Mouse (Mus musculus): Measurements from ENCODE around the gene Creb5.

Gene Creb5

GRCm38 (mm10) chr6:53429891-53430290 is 142.8 kb downstream of the Creb5 start:
- peak; percentile 18 for DNase-seq (ENCODE audit: inconsistent ontology term)

- DNase-seq (ENCODE audit: inconsistent ontology term), result no peak
Measured at GRCm38 (mm10) chr6:53445862-53446460, 158.9 kb downstream of the Creb5 start.

- DNase-seq (ENCODE audit: inconsistent ontology term), result no peak
Measured at GRCm38 (mm10) chr6:53447479-53447878, 160.4 kb downstream of the Creb5 start.

GRCm38 (mm10) chr6:53448317-53448870 is 161.3 kb downstream of the Creb5 start:
- DNase-seq (ENCODE audit: inconsistent ontology term), result no peak

- no peak for DNase-seq (ENCODE audit: inconsistent ontology term)
Measured at GRCm38 (mm10) chr6:53449437-53450173, 162.5 kb downstream of the Creb5 start.

- DNase-seq (ENCODE audit: inconsistent ontology term), result no peak
Measured at GRCm38 (mm10) chr6:53450494-53450893, 163.4 kb downstream of the Creb5 start.

- DNase-seq (ENCODE audit: inconsistent ontology term), result no peak
Measured at GRCm38 (mm10) chr6:53452240-53452639, 165.2 kb downstream of the Creb5 start.

GRCm38 (mm10) chr6:53455442-53455841 is 168.4 kb downstream of the Creb5 start:
- DNase-seq (ENCODE audit: inconsistent ontology term), result peak; percentile 39

GRCm38 (mm10) chr6:53456111-53456510 is 169.0 kb downstream of the Creb5 start:
- no peak for DNase-seq (ENCODE audit: inconsistent ontology term)

GRCm38 (mm10) chr6:53459995-53460747 is 173.1 kb downstream of the Creb5 start:
- DNase-seq (ENCODE audit: inconsistent ontology term), result no peak

- DNase-seq (ENCODE audit: inconsistent ontology term), result no peak
Measured at GRCm38 (mm10) chr6:53461056-53461455, 174.0 kb downstream of the Creb5 start.

- peak; percentile 79 for DNase-seq (ENCODE audit: inconsistent ontology term)
Measured at GRCm38 (mm10) chr6:53461775-53462770, 175.0 kb downstream of the Creb5 start.

- peak; percentile 36 for DNase-seq (ENCODE audit: inconsistent ontology term)
Measured at GRCm38 (mm10) chr6:53462802-53463201, 175.7 kb downstream of the Creb5 start.

GRCm38 (mm10) chr6:53463261-53463813 is 176.3 kb downstream of the Creb5 start:
- DNase-seq (ENCODE audit: inconsistent ontology term), result no peak

- no peak for DNase-seq (ENCODE audit: inconsistent ontology term)
Measured at GRCm38 (mm10) chr6:53469204-53469603, 182.1 kb downstream of the Creb5 start.

GRCm38 (mm10) chr6:53469703-53470102 is 182.6 kb downstream of the Creb5 start:
- no peak for DNase-seq (ENCODE audit: inconsistent ontology term)

- DNase-seq (ENCODE audit: inconsistent ontology term), result peak; percentile 40
Measured at GRCm38 (mm10) chr6:53470559-53470958, 183.5 kb downstream of the Creb5 start.

GRCm38 (mm10) chr6:53470999-53471591 is 184.0 kb downstream of the Creb5 start:
- DNase-seq (ENCODE audit: inconsistent ontology term), result no peak

GRCm38 (mm10) chr6:53472751-53473150 is 185.7 kb downstream of the Creb5 start:
- no peak for DNase-seq (ENCODE audit: inconsistent ontology term)

- DNase-seq (ENCODE audit: inconsistent ontology term), result no peak
Measured at GRCm38 (mm10) chr6:53477501-53477900, 190.4 kb downstream of the Creb5 start.
